Mouse (Mus musculus) heart, postnatal 0 days (tissue): Measurements from ENCODE around the gene Ing5. TPM values are rescaled to one million over a fixed set of nuclear protein-coding genes. Genes with fewer than 3 reads are reported as not detected.
A peak's percentile ranks its signal among the peaks of the same experiment; 100 is the strongest.
"Not testable (repeated sequence)": the region's sequence is repeated elsewhere in the genome, so short reads cannot be mapped to it uniquely, and the experiment has no call there.

Experiments used
- ATAC-seq: fragments of 200-750 bp; cut with Nextera tagmentation; 2 replicates; pipeline ENCODE4 v1.8.0; 2017; ENCODE audit warnings: low read depth, moderate number of reproducible peaks, moderate library complexity; ENCODE audit not compliant: insufficient read depth
- DNase-seq: peaks from one replicate; pipeline ENCODE4 v3.0.0-alpha.2; 2016; ENCODE audit warnings: low spot score
- H3K27ac ChIP-seq: fragments of 300-500 bp; sonication (generic); 2 replicates; pipeline ENCODE4 v1.5.1; 2014; ENCODE audit warnings: low read depth, mild to moderate bottlenecking
- H3K27me3 ChIP-seq: fragments of 300-500 bp; sonication (generic); 2 replicates; pipeline ENCODE4 v1.6.1; 2014; ENCODE audit warnings: low read length, mixed read lengths; ENCODE audit not compliant: control insufficient read depth, insufficient read depth
- H3K36me3 ChIP-seq: fragments of 300-500 bp; sonication (generic); replicated peaks from 2 replicates; pipeline ENCODE4 v1.6.1; 2014; ENCODE audit warnings: low read length, mixed read lengths; ENCODE audit not compliant: control insufficient read depth, insufficient read depth
- H3K4me1 ChIP-seq: fragments of 300-500 bp; sonication (generic); 2 replicates; pipeline ENCODE4 v1.6.1; 2014; ENCODE audit warnings: antibody characterized with exemption; ENCODE audit not compliant: control insufficient read depth, insufficient read depth
- H3K4me2 ChIP-seq: fragments of 300-500 bp; sonication (generic); 2 replicates; pipeline ENCODE4 v1.6.1; 2014; ENCODE audit warnings: low read depth, mild to moderate bottlenecking, low read length, moderate library complexity
- H3K4me3 ChIP-seq: fragments of 300-500 bp; sonication (generic); 2 replicates; pipeline ENCODE4 v1.5.1; 2014; ENCODE audit warnings: low read depth, low read length
- H3K9ac ChIP-seq: fragments of 300-500 bp; sonication (generic); replicated peaks from 2 replicates; pipeline ENCODE4 v1.6.1; 2014; ENCODE audit warnings: low read depth, low read length, mixed read lengths
- H3K9me3 ChIP-seq: fragments of 300-500 bp; sonication (generic); replicated peaks from 2 replicates; pipeline ENCODE4 v1.6.1; 2016; ENCODE audit warnings: low read length; ENCODE audit not compliant: control insufficient read depth
- CTCF ChIP-seq: IDR thresholded peaks from 2 replicates; pipeline ENCODE4 v1.5.1; 2016; ENCODE audit warnings: antibody characterized with exemption, control low read depth, low read depth
- EP300 ChIP-seq: IDR thresholded peaks from 2 replicates; pipeline ENCODE4 v1.6.1; 2016; ENCODE audit warnings: antibody characterized with exemption, low read depth
- WGBS: fragments of 180-500 bp; shearing (Covaris S2); extraction: QIAGEN DNeasy Blood & Tissue Kit; methylation state at CpG from one replicate; pipeline ENCODE4 v1.1.7; 2014; 5-methylcytosine and 5-hydroxymethylcytosine counted together
- polyA plus RNA-seq: library from polyadenylated mRNA; unstranded; fragments of >200 nt; fragmentation: Nextera tagmentation; extraction: Ambion mirVana; gene quantifications from 2 replicates; pipeline ENCODE4 v1.2.1, GENCODE M21; 2015
- total RNA-seq: library from RNA; depleted of rRNA; stranded (reverse); fragments of >200 nt; gene quantifications from 2 replicates; pipeline ENCODE4 v1.2.3, GENCODE M21; 2014; ENCODE audit warnings: low replicate concordance

Ing5 gene
- total and polyA plus RNA-seq, 2 experiments from 2014 or later, result 5.1 to 6.4 TPM

- no peaks in the 10 kb centered on the region for H3K9me3 ChIP-seq
- ATAC-seq (peak; percentile 97), DNase-seq (peak; percentile 93)
- peak overlapping the region; percentile 56 for H3K4me3 ChIP-seq
- peak overlapping the region; percentile 95 for H3K27ac ChIP-seq
- peaks cover 12% of the 10 kb centered on the region; the same call in 1 of the 2 replicates for H3K36me3 ChIP-seq
- H3K27me3 ChIP-seq, result no peaks in the 10 kb centered on the region
- H3K4me1 ChIP-seq, result 0 out of 2 replicates have a peak, but pooled peaks cover 8% of the 10 kb centered on the region
- TF ChIP-seq EP300, result no peak; the same call in 1 of the 2 replicates
- TF ChIP-seq CTCF, result peak; percentile 33
- H3K4me2 ChIP-seq, result peak overlapping the region; percentile 79
- under 1% methylated on average over 30 of the region's 30 CpGs for WGBS
- peak overlapping the region; percentile 52 for H3K9ac ChIP-seq
Observed at GRCm38 (mm10) chr1:93825105-93825674, 21.4 kb downstream of the Ing5 start.

- Histone ChIP-seq H3K27ac (peak overlapping the region; percentile 95), H3K4me1 (0 out of 2 replicates have a peak, but pooled peaks cover 8% of the 10 kb centered on the region), H3K9ac (peak overlapping the region; percentile 52), H3K36me3 (peaks cover 5% of the 10 kb centered on the region; the same call in 1 of the 2 replicates), H3K4me3 (peak overlapping the region; percentile 56), H3K27me3 (no peaks in the 10 kb centered on the region), H3K4me2 (peak overlapping the region; percentile 79), H3K9me3 (no peaks in the 10 kb centered on the region)
- TF ChIP-seq CTCF (no peak), EP300 (no peak)
- 43% methylated on average over 27 of the region's 27 CpGs for WGBS
- ATAC-seq, result no peak
- no peak for DNase-seq
Observed at GRCm38 (mm10) chr1:93825771-93826539, 22.2 kb downstream of the Ing5 start.

GRCm38 (mm10) chr1:93826540-93826835 lies 22.7 kb downstream of the Ing5 start:
- no peaks in the 10 kb centered on the region for H3K9me3 ChIP-seq
- DNase-seq (no peak), ATAC-seq (no peak)
- TF ChIP-seq CTCF (no peak), EP300 (no peak)
- no peak overlapping the region for H3K9ac ChIP-seq
- no peaks in the 10 kb centered on the region for H3K27me3 ChIP-seq
- H3K36me3 ChIP-seq, result no peaks in the 10 kb centered on the region
- H3K4me1 ChIP-seq, result 0 out of 2 replicates have a peak, but pooled peaks cover 8% of the 10 kb centered on the region
- no peak overlapping the region for H3K4me3 ChIP-seq
- H3K27ac ChIP-seq, result no peak overlapping the region
- WGBS, result 93% methylated on average over 9 of the region's 9 CpGs
- no peak overlapping the region for H3K4me2 ChIP-seq

- DNase-seq, result not testable (repeated sequence)
Observed at GRCm38 (mm10) chr1:93832754-93833360, 29.1 kb downstream of the Ing5 start.

GRCm38 (mm10) chr1:93834671-93835150 lies 30.9 kb downstream of the Ing5 start:
- Histone ChIP-seq H3K4me1 (no peaks in the 10 kb centered on the region), H3K27ac (no peak overlapping the region), H3K9ac (no peak overlapping the region), H3K9me3 (no peaks in the 10 kb centered on the region), H3K27me3 (no peaks in the 10 kb centered on the region), H3K36me3 (no peaks in the 10 kb centered on the region), H3K4me2 (no peak overlapping the region), H3K4me3 (no peak overlapping the region)
- ATAC-seq (no peak), DNase-seq (no peak)
- TF ChIP-seq CTCF (no peak), EP300 (no peak)
- WGBS, result 90% methylated on average over 7 of the region's 7 CpGs

More at GRCm38 (mm10) chr1:93832754-93833360, 29.1 kb downstream of the Ing5 start:
- H3K27ac ChIP-seq, H3K4me1 ChIP-seq, H3K4me2 ChIP-seq, H3K27me3 ChIP-seq, H3K9ac ChIP-seq, H3K9me3 ChIP-seq, H3K36me3 ChIP-seq, H3K4me3 ChIP-seq: not testable (repeated sequence)
- ATAC-seq, result 0 out of 2 replicates have a peak, but pooled peaks have one; percentile 20
- WGBS, result 32% methylated on average over 1 of the region's 4 CpGs
- 0 out of 2 replicates have a peak, but pooled peaks have one; percentile 3 for TF ChIP-seq CTCF
